Mouse (Mus musculus) lung, adult 2 months (tissue): ENCODE measurements around the gene Cyb561.
A peak's percentile ranks its signal among the peaks of the same experiment; 100 is the strongest.

ENCODE experiments used
- CTCF ChIP-seq: fragments of 200-500 bp; IDR thresholded peaks from 2 replicates; pipeline ENCODE4 v1.5.1; 2011; ENCODE audit warnings: mild to moderate bottlenecking, low read length, control low read depth; ENCODE audit not compliant: insufficient read depth
- POLR2A ChIP-seq: fragments of 200-500 bp; IDR thresholded peaks from 2 replicates; pipeline ENCODE4 v1.6.1; 2011; ENCODE audit warnings: low read depth, mild to moderate bottlenecking, control low read depth, low read length, borderline replicate concordance; ENCODE audit errors: extremely low read depth

DNA sequence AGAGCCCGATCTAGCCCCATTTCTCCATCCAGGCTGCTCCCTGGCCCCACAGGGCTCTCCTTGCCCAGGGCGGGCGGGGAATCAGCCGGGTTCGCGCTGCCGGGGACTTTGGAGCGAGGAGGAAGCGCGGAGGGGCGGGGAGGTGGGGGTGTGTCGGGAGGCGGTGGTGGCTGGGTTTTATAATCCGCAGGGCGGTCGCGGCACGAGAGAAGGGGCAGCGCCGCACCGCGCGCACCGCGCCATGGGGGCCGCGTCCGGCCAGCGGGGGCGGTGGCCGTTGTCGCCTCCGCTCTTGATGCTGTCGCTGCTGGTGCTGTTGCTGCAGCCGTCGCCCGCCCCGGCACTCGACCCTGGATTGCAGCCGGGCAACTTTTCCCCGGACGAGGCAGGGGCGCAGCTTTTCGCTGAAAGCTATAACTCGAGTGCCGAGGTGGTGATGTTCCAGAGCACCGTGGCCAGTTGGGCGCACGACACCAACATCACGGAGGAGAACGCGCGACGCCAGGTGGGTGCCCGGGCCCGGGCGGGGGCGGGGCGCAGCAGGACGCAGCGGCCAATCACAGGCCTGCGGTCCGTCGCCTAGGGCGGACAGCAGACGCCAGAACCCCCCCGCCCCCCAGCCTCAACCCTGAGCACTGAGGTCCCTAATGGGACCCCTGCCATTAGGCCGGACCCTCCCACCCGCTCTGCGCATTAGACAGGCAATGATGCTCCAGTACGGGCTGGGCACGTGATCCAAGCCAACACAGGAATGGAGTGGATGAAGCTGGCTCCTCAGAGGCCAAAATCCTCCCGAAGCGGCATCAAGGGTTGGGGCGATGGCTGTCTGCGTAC, 14.8 kb upstream of the Cyb561 start, which contains the start of gene Ace:
- TF ChIP-seq CTCF (no peak), POLR2A (peak; percentile 74)
